Mouse (Mus musculus): ENCODE measurements around the gene Ahsa2.

- TF ChIP-seq POLR2A (IDR thresholded peaks at IDR 0.05; ENCODE audit: low read depth, low read length) = no peak
- no peak for TF ChIP-seq SIN3A (IDR thresholded peaks at IDR 0.05; ENCODE audit: low read length)
Observed at GRCm38 (mm10) chr11:23495231-23495630, 2.6 kb downstream of the Ahsa2 start.

All from CH12.LX (cell line).